Mouse (Mus musculus) gastrocnemius, adult 18-20 months (tissue): ENCODE measurements around the gene Tank. TPM values are rescaled to one million over a fixed set of nuclear protein-coding genes. Genes with fewer than 3 reads are reported as not detected.

Experiments used
- DNase-seq: peaks from one replicate; pipeline ENCODE4 v3.0.0; 2021; ENCODE audit warnings: low spot score
- total RNA-seq, 2 experiments: library from RNA; stranded (reverse); gene quantifications; 2 replicates each; pipeline ENCODE4 v1.2.3; 2021

Tank gene
- total RNA-seq, 2 experiments from 2014 or later, result 17.5 to 17.8 TPM

DNA sequence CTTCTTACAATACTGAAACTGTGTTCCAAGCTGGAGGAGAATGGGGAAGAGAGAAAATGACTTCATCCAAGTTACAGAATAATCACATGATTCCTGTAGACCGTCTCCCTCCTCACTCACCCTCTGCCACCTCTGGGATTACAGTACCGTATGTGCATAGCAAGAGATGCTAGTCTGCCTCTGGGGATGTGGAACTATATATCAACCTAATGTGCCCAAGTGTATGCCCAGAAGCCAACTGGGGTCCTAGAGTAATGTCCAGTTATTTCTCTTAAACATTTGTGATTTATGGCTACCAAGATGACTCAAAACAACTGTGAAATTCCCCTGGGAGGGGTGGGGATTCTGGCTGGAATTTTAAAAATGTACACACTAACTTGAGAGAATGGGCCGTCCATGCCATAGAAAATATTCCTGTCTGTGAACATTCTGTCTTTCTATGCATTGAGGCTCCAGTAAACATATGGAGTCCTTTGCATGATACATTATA is 1.2 kb downstream of the Tank start:
- no peak for DNase-seq

DNA sequence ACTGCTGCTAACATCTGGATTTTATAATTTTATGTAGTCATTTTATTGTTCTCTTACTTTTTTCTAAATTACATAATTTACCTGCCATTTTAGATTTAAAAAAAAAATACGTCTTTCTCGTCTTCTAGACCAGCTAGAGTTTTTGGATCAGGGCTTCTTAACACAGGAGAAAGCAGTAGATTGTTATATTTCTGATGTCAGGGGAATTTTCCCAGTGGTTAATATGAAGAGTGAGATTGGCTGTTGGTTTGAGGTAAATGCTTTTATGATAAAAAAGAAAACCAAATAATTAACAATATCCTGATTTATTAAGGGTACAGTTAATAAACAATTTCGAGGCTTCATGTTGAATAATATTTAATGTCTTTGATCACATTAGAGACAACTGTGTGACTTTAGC is 1.7 kb downstream of the Tank start:
- no peak for DNase-seq

DNA sequence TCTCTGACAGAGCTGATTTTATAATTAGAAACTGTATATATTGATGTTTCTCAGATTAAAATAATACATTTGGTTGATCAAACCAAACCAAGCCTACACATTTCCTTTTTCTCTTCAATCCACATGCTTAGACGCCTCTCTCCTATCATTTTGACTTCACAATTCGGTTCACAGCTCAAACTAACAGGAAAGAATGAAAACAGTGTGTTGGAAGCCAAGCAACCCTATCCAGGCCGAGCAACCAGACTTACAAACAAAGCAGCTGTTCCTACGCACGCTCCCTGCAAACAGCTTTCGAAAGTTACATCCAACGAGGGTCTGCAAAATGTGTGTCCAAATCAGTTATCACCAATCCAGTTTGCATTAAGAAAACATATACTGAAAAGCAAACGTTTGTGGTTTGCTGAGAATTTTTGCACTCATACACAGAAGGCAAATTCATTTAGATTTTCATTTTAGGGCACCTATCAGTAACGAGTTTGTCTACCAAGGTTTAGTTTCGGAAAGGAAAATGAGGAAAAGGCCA is 2.2 kb downstream of the Tank start:
- DNase-seq, result no peak

DNA sequence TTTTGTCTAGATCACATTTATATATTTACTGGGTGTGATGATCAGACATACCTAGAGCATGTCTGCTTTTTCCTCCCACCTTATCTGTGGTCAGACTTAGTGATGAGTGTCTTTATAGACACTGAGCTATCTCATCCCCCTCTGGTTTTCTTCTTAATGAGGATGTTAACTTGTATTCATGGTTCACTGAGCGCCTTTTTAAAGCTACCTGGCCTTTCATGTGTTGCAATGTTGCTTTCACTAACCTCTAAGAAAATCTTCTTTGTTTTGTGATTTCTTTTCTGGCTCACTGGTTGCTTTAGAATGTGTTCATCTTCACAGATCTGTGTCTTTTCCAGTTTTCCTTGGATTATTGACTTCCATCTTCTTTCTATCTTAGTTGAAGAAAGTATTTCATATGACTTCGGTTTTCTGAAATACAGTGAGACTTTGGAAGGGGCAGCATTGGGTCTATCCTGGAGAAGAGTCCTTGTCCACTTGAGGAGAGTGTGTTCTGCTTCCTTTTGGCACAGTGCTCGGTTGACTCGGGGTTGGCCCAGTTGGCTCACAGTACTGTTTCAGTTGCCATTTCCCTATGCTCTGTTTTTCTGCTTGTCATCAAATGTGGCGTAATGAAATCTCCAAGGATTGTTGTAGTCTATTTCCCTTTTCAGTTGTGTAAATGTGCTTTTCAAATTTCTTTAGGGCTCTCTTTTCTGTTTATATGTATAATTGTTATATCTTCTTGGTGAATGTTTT is 4.4 kb downstream of the Tank start:
- DNase-seq, result peak; percentile 38

DNA sequence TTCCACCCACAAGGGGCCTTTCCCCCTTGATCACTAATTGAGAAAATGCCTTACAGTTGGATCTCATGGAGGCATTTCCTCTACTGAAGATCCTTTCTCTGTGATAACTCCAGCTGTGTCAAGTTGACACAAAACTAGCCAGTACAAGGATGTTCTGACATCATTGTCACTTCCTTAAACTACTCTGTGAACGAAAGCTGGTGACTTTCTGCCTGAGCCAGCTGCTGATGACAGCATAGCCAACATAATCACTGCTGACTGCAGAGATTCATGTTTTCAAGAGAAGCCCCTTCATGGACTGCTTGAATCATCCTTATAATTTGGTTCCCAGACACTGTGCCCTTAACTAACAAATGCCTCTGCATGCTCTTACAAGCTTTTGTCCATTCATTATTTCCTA is 7.1 kb downstream of the Tank start:
- DNase-seq, result no peak

DNA sequence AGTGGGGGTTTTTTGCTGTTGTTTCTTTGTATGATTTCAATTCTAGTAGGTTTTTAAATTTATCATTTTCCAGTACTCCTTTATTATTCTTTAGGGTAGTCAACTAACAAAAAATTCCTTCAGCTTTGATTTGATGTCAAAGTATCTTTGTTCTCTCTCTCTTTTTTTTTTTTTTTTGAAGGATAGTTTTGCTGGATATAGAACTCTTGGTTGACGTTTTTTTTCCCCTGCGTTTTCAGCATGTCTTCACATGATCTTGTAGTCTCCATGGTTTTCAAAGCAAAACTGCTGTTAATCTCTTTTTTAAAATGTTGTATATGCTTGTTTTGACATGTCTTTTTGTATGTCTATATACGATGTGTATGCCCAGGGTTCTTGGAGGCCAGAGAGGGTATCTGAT is 7.8 kb downstream of the Tank start:
- DNase-seq, result no peak

DNA sequence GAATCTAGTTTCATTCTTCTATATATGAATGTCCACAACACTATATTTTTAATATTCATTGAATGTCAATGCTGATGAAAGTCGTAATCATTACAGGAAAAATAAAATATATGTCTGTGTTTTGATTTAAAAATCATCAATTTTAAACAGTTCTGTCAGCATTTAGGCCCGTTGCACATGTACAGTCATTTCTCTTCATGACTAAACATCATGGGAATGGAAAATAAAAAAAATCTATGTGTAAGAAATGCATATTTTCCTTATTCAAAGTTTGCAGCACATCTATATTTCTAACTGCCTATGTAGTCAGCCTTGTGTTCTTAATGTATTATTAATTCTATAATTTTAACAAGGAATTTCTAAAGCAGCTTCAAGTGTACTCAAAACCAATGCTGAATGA is 12.4 kb downstream of the Tank start:
- no peak for DNase-seq

DNA sequence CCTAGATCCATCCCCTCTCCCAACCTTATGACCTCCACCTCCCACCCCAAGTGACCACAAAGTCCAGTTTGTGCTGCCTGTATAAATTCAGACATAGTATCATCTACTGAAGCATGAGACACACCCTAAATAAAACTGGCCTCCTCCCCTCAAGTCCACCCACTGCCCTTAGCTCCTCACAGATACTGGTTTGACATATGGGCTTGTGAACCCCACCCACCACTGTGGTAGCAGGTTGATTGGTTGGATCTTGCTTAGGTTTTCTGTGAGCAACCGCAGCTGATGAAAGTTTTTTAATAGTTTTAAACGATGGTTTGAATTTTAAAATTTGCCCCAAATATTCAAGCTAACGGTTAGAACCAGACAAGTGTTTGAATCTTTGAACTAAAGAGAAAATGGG is 13.7 kb downstream of the Tank start:
- DNase-seq, result no peak

DNA sequence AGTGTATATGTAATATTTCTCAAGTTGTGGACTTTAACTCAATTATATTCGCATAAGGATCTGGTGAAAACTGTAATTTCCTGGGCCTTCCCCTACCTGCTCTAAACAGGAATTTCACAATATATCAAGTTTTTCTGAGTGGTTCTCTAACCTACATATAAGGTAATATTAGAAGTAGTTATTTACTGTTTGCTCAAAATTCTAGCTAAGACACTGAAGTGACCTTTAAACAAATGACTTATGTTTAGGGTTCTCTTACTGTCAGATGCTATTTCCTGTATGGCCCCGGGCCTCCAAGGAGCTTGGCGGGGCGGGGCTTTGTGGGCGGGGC is 14.3 kb downstream of the Tank start:
- no peak for DNase-seq

DNA sequence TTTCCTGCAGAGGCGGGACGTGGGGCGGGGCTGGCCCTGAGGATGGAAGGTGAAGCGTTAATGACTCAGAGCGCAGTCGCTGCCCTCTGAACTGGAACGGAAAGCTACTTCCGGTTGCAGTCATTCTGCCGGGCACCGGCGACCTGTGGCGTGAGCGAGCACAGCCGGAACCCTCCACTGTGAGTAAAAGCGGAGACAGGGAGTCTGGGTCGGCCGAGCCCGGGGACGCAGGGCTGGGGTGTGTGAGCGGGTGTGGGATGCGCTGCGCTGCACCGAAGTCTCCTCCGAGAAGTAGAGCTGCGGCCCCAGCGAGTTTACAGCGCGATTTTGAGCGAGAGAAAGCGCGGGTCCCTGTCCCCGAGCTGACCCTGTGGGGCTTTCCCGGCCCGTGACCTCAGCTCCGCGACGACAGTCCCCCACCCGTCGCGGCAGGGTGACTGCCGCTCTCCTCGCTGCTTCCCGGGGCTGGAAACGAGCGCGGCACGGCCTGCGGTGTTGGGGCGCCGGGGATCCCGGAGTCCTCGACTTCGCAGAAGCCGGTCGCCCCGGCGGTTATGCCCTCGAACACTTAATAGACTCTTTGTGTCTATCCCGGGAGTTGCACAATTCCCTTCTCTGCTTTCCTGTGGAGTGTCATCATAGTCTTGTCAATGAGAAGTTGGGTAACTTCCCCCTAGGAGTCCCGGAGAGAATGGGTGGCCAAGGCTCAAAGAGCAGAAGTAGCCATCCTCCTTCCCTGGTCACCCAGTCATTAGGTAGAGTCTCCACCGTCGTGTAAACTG is 14.8 kb downstream of the Tank start:
- peak; percentile 91 for DNase-seq

DNA sequence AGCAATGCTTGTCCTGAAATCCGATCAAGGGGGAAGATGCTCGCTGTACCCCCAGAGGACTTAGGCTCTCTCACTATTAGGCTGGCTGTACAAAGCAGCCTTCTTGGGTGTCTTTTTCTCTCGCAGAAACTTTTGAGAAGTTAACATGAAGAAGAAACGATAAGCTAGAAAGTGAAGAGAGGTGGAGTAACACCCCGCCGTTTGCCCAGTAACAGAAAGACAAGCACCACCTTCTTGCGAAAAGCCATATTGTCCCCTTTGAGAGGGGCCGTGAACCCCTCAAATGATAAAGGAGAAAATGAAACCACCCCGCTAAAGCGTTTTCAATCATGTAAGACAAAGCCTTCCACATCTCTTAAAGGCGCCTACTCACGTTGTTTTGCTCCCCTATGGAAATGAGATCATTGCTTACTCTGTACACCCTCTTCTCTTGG is 15.5 kb downstream of the Tank start:
- no peak for DNase-seq

DNA sequence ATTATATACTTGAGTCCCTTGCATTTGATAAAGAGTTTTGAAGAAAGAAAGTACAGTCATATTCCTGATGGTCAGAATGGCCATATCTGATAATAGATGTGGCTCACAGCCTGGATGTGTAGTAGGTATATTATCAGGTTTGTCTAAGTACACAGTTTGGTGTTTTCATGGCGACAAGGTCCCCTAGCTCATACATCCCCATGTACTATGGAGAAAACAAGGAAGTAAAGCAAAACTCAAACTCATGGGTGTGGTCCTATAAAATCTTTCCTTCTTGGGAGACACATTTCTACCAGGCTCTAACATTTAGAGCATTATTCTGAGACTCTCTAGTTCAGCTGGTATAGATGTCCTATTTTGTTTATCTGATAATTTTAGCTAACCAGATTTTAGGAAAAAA is 21.3 kb downstream of the Tank start:
- DNase-seq, result no peak

DNA sequence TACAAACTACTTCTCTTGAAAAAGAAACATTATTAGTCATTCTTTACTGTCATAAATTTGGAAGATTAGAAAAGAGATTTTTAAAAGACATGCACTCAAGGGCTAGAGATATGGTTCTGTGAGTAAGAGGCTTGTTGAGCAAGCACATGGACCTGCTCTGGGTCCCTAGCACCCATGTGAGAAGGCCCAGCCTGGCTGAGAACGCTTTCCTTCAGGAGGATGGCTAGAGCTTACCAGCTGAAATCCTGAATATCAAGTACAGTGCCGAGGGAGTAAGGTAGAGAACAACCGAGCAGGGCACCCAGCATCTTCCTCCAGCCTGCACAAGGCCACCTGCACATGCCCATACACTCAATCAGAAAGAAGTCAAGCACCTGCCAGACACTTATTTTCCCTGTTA is 25.1 kb downstream of the Tank start:
- DNase-seq, result no peak

DNA sequence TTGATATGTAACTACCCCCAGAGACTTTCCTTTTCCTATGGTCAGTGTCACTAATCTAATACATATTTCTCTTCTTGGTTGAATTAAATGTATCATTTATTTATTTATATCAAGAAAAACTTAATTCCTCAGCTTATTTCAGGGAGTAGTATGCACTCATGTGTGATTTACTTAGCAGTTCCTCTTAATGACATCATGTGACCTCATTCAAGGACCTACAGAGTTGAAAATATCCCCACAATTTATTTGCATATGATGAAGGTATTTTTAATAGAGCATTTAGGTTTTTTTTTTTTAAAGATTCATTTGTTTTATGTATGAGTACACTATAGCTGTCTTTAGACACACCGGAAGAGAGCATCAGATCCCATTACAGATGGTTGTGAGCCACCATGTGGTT is 28.6 kb downstream of the Tank start:
- DNase-seq, result no peak

DNA sequence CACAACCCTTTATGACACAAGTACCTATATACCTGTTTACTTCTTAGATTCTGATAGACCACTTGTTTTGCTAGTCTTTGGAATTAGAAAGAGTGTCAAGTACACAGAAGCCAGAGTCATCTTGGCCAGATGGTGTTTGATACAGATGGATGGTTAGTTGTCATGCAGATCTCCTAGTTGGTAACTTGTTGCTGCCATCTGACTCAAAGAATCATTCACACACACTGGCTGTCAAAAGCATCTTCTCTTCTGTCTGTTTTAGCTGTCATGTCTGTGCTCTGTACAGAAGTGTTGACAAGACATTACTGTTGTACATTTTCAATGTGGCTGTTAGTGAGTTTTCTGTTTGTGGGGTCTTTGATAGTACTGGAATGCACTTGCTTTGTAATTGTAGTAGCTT is 45.6 kb downstream of the Tank start:
- DNase-seq, result no peak

DNA sequence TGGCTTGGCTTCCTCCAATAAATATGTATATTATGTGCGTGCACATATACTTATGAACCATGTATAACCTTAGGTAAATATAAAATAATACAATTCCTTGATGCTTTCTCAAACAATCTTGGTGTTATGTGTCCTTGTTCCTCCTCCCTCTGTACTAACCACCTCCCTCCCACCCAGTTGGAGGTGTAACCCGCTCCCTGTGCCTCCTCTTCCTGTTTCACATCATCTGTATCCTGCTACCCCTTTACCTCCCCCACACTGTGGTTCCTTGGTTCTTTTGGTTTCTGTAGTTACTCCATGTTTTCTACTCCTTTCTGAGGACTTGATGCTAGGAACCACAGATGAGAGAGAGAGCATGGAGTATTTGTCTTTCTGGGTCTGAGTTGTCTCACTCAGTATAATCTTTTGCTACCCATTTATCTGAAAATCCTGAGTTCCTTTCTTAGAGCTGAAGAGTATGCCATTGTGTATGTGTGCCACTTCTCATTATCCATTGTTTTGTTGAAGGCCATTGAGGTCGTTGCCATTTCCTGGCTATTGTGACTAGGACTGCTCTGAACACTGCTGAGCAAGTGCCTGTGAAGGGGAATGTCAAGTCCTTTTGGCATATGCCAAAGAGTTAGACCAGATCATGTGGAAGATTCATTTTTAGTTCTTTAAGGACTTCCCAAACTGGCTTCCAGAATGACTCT is 52.6 kb downstream of the Tank start:
- DNase-seq, result no peak

DNA sequence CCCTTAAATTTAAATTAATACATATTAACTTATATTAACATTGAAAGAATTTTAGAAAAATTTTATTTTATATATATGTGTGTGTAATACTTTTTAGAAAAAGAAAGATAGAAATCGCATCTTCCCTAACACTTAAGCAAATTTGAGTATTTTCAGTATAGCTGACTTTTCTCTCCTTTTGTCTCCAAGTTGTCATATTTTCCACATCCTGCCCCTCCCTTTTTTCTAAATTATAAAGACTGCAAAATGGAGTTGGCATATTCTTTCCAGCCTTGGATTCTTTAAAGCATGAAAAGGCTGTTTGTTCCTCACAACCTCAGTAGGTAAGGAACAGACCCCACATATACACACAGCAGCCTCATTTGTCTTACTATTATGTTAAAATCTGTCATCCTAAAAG is 56.7 kb downstream of the Tank start:
- DNase-seq, result no peak

DNA sequence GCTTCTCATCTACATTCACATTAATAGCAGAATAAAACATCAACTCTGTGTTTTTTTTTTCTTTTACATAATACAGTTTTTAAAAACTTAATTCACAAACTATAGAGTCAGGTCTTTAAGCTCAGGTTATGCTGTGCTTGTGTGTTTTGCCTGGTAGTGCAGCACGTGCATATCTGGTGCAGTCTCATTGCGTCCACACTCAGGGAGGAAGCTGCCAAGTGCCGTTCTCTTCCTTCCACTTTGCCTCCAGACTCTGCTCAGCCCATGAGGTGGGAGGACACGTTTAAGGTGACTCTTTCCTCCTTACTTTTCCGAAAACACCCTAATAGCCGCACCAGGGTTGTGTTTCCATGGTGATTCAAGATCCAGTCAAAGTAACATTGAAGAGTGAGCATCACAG is 59.8 kb downstream of the Tank start:
- DNase-seq, result no peak

DNA sequence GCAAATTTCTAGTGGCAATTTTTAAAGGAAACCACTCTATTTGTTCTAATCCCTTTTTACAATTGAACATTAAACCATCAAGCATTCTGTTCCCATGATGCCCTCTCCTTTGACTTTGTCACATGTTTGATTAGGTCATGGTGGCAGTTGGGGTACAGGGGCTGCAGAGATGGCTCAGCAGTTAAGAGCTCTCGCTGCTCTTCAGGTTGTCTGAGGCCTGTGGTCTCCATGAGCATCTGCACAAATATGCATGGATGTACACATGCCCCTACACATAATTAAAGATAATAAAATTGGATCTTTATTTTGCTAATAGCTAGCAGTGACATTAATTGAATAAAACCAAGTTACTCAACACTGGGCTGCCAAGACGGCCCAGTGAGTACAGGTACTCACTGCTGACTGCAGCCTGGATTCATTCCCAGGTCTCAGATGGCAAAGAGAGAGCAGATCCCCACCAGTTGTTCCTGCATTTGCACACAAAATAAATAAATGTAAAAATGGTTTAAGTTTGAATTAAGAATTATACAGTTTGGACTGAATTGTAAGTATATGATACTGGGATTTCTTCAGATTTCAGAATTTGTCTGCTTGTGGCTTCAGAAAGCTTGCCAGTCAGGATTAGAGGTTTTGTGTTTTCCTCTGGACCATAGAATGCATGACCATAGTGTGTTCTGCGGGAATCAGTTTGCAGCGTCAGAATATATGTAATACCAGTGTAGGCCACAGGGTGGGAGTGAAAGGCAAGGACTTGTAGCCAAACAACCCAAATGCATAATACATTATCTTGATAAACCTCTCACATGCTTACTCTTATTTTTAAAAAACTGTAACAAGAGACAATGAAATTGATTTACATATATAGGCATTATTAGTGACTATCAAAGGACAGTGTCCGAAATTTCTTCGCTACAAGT is 64.3 kb downstream of the Tank start:
- peak; percentile 21 for DNase-seq

DNA sequence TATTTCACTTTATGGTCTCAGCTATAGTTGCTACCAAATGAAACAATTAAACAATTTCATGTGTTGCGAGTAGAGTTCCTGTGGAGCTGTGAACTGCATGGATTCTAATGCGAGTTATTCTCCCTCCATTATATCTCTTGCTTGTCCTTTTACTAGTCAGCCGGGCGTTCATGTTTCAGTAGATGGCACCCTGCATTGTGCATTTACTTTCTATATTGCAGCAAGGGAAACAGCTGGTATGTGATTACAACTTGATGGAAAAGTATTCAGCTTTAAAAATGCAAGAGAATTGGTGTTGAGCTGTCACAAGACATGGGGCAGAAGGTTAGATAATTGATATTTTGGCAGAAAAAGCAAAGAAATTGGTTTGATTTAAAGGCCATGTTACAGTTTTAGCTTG is 72.8 kb downstream of the Tank start:
- DNase-seq, result no peak

DNA sequence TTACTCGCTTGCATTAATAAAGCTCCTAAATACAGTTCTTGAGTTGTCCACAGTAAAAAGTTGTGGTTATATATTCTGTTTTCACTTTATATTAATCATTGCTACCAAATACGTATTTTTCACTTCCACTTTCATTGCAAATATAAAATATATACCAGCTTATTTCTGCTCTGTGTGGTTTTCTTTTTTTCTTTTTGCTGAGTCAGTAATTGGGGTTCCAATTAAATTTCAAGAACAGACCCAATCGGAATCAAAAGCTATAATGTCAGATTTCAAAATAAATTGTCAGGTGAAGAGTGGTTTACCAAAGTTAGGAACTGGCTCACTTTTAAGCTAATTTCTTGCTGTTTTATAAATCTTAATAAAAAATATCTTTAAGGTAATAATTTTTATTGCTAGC is 73.3 kb downstream of the Tank start:
- DNase-seq, result no peak
